Mouse (Mus musculus): ENCODE data around the gene Adgrl2.

DNA sequence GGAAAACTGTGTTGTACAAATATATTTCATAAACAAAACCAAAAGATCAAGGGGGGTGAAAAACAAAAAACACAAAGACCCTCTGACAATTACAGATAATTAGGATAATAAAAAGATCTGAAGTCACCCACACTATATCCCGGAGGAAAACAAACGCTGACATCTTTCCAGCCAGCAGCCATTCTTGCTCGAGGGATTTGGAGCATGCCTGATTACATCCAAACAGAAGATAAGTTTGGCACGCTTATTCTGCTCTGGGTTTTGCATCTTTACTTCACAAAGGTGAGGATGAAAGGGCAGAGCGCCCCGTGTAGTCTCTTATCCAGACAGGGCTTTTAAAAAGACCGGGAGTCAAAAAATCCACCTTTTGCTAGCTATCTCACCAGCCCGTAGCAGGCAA, 137.0 kb downstream of the Adgrl2 start:
- TF ChIP-seq POLR2A (IDR thresholded peaks at IDR 0.05; ENCODE audit: low read depth, low read length) (no peak), CTCF (IDR thresholded peaks at IDR 0.05; ENCODE audit: extremely low read depth, insufficient read depth, insufficient read length, insufficient replicate concordance) (no peak)

Measured in spleen, adult 2 months (tissue).